Mouse (Mus musculus): ENCODE measurements around the gene Rhcg.

The Rhcg gene

GRCm38 (mm10) chr7:79611901-79612300, 5.6 kb downstream of the Rhcg start:
- in situ Hi-C loops (cut with MboI; ENCODE audit: low pct_unique_long_range_greater_than_20kb in 1 of 2, low sequenced_read_pairs in 2 of 2, unreplicated experiment in 1 of 2) = no loop called here

GRCm38 (mm10) chr7:79607263-79607921, 10.1 kb downstream of the Rhcg start:
- in situ Hi-C loops (cut with MboI; ENCODE audit: low pct_unique_long_range_greater_than_20kb in 1 of 2, low sequenced_read_pairs in 2 of 2, unreplicated experiment in 1 of 2) = loop anchor here in 1 of 2 experiments (10.0 kb wide), 1 partner anchor 117 kb away; no protein-coding TSS in a partner anchor

GRCm38 (mm10) chr7:79606766-79607165, 10.7 kb downstream of the Rhcg start:
- in situ Hi-C loops (cut with MboI; ENCODE audit: low pct_unique_long_range_greater_than_20kb in 1 of 2, low sequenced_read_pairs in 2 of 2, unreplicated experiment in 1 of 2) = loop anchor here in 1 of 2 experiments (10.0 kb wide), 1 partner anchor 118 kb away; no protein-coding TSS in a partner anchor

- in situ Hi-C loops (cut with MboI; ENCODE audit: low pct_unique_long_range_greater_than_20kb in 1 of 2, low sequenced_read_pairs in 2 of 2, unreplicated experiment in 1 of 2) = loop anchor here in 1 of 2 experiments (10.0 kb wide), 1 partner anchor 123 kb away; no protein-coding TSS in a partner anchor
Observed at GRCm38 (mm10) chr7:79602006-79602405, 15.5 kb downstream of the Rhcg start.

GRCm38 (mm10) chr7:79600122-79600521, 17.3 kb downstream of the Rhcg start:
- in situ Hi-C loops (cut with MboI; ENCODE audit: low pct_unique_long_range_greater_than_20kb in 1 of 2, low sequenced_read_pairs in 2 of 2, unreplicated experiment in 1 of 2) = loop anchor here in 1 of 2 experiments (10.0 kb wide), 1 partner anchor 125 kb away; no protein-coding TSS in a partner anchor

- in situ Hi-C loops (cut with MboI; ENCODE audit: low pct_unique_long_range_greater_than_20kb in 1 of 2, low sequenced_read_pairs in 2 of 2, unreplicated experiment in 1 of 2) = no loop called here
Observed at GRCm38 (mm10) chr7:79594854-79595253, 22.6 kb downstream of the Rhcg start.

- in situ Hi-C loops (cut with MboI; ENCODE audit: low pct_unique_long_range_greater_than_20kb in 1 of 2, low sequenced_read_pairs in 2 of 2, unreplicated experiment in 1 of 2) = no loop called here
Observed at GRCm38 (mm10) chr7:79591812-79592731, 25.4 kb downstream of the Rhcg start.

- in situ Hi-C loops (cut with MboI; ENCODE audit: low pct_unique_long_range_greater_than_20kb in 1 of 2, low sequenced_read_pairs in 2 of 2, unreplicated experiment in 1 of 2) = no loop called here
Observed at GRCm38 (mm10) chr7:79590560-79591110, 26.8 kb downstream of the Rhcg start.

GRCm38 (mm10) chr7:79589763-79590559, 27.5 kb downstream of the Rhcg start:
- in situ Hi-C loops (cut with MboI; ENCODE audit: low pct_unique_long_range_greater_than_20kb in 1 of 2, low sequenced_read_pairs in 2 of 2, unreplicated experiment in 1 of 2) = no loop called here

- in situ Hi-C loops (cut with MboI; ENCODE audit: low pct_unique_long_range_greater_than_20kb in 1 of 2, low sequenced_read_pairs in 2 of 2, unreplicated experiment in 1 of 2) = no loop called here
Observed at GRCm38 (mm10) chr7:79588284-79588683, 29.2 kb downstream of the Rhcg start.

- in situ Hi-C loops (cut with MboI; ENCODE audit: low pct_unique_long_range_greater_than_20kb in 1 of 2, low sequenced_read_pairs in 2 of 2, unreplicated experiment in 1 of 2) = loop anchor here in 1 of 2 experiments (10.0 kb wide), 1 partner anchor 84 kb away; no protein-coding TSS in a partner anchor
Observed at GRCm38 (mm10) chr7:79578851-79579241, 38.6 kb downstream of the Rhcg start.

GRCm38 (mm10) chr7:79577931-79578850, 39.3 kb downstream of the Rhcg start:
- in situ Hi-C loops (cut with MboI; ENCODE audit: low pct_unique_long_range_greater_than_20kb in 1 of 2, low sequenced_read_pairs in 2 of 2, unreplicated experiment in 1 of 2) = loop anchor here in 1 of 2 experiments (10.0 kb wide), 1 partner anchor 83 kb away; no protein-coding TSS in a partner anchor

- in situ Hi-C loops (cut with MboI; ENCODE audit: low pct_unique_long_range_greater_than_20kb in 1 of 2, low sequenced_read_pairs in 2 of 2, unreplicated experiment in 1 of 2) = loop anchor here in 1 of 2 experiments (10.0 kb wide), 1 partner anchor 82 kb away; no protein-coding TSS in a partner anchor
Observed at GRCm38 (mm10) chr7:79577096-79577874, 40.2 kb downstream of the Rhcg start.

GRCm38 (mm10) chr7:79576659-79577058, 40.8 kb downstream of the Rhcg start:
- in situ Hi-C loops (cut with MboI; ENCODE audit: low pct_unique_long_range_greater_than_20kb in 1 of 2, low sequenced_read_pairs in 2 of 2, unreplicated experiment in 1 of 2) = loop anchor here in 1 of 2 experiments (10.0 kb wide), 1 partner anchor 82 kb away; no protein-coding TSS in a partner anchor

- in situ Hi-C loops (cut with MboI; ENCODE audit: low pct_unique_long_range_greater_than_20kb in 1 of 2, low sequenced_read_pairs in 2 of 2, unreplicated experiment in 1 of 2) = loop anchor here in 1 of 2 experiments (10.0 kb wide), 1 partner anchor 78 kb away; no protein-coding TSS in a partner anchor
Observed at GRCm38 (mm10) chr7:79572191-79572818, 45.2 kb downstream of the Rhcg start.

Measured in mouse embryonic stem cell (cell line).